Mouse (Mus musculus) limb, embryonic 15.5 days (tissue): ENCODE results near the gene 3110082J24Rik. TPM values are rescaled to one million over a fixed set of nuclear protein-coding genes. Genes with fewer than 3 reads are reported as not detected.
A peak's percentile ranks its signal among the peaks of the same experiment; 100 is the strongest.

Source experiments
- ATAC-seq: fragments of 200-750 bp; cut with Nextera tagmentation; 2 replicates; pipeline ENCODE4 v1.8.0; 2017; ENCODE audit warnings: low read depth, moderate TSS enrichment; ENCODE audit not compliant: insufficient number of reproducible peaks, low FRiP score, low TSS enrichment
- H3K27ac ChIP-seq: fragments of 300-500 bp; sonication (generic); 2 replicates; pipeline ENCODE4 v1.5.1; 2015; ENCODE audit warnings: moderate library complexity, mild to moderate bottlenecking, inconsistent platforms
- H3K27me3 ChIP-seq: fragments of 300-500 bp; sonication (generic); 2 replicates; pipeline ENCODE4 v1.6.1; 2015; ENCODE audit warnings: inconsistent platforms
- H3K36me3 ChIP-seq: fragments of 300-500 bp; sonication (generic); 2 replicates; pipeline ENCODE4 v1.6.1; 2015; ENCODE audit warnings: inconsistent platforms
- H3K4me1 ChIP-seq: fragments of 300-500 bp; sonication (generic); 2 replicates; pipeline ENCODE4 v1.6.1; 2015; ENCODE audit warnings: inconsistent platforms
- H3K4me2 ChIP-seq: fragments of 300-500 bp; sonication (generic); 2 replicates; pipeline ENCODE4 v1.6.1; 2015; ENCODE audit warnings: mild to moderate bottlenecking, inconsistent platforms
- H3K4me3 ChIP-seq: fragments of 300-500 bp; sonication (generic); 2 replicates; pipeline ENCODE4 v1.5.1; 2015; ENCODE audit warnings: mild to moderate bottlenecking, inconsistent platforms
- H3K9ac ChIP-seq: fragments of 300-500 bp; sonication (generic); 2 replicates; pipeline ENCODE4 v1.6.1; 2015; ENCODE audit warnings: inconsistent platforms
- H3K9me3 ChIP-seq: fragments of 300-500 bp; sonication (generic); 2 replicates; pipeline ENCODE4 v1.6.1; 2016; ENCODE audit warnings: inconsistent platforms
- WGBS: fragments of 180-500 bp; shearing (Covaris S2); methylation state at CpG from one replicate; pipeline ENCODE4 v1.1.7; 2015; 5-methylcytosine and 5-hydroxymethylcytosine counted together
- polyA plus RNA-seq: library from polyadenylated mRNA; unstranded; fragments of >200 nt; fragmentation: Nextera tagmentation; extraction: Ambion mirVana; gene quantifications from 2 replicates; pipeline ENCODE4 v1.2.1, GENCODE M21; 2015

The 3110082J24Rik gene
- polyA plus RNA-seq, 1 experiment from 2014 or later, result not detected

- no peaks in the 10 kb centered on the region for H3K9me3 ChIP-seq
- H3K4me2 ChIP-seq, result peak overlapping the region; percentile 91
- no peak overlapping the region for H3K27ac ChIP-seq
- peaks cover 75% of the 10 kb centered on the region for H3K27me3 ChIP-seq
- peak; percentile 70 for ATAC-seq
- peaks cover 28% of the 10 kb centered on the region for H3K4me1 ChIP-seq
- peak overlapping the region; percentile 56 for H3K9ac ChIP-seq
- peaks cover 26% of the 10 kb centered on the region for H3K36me3 ChIP-seq
- peak overlapping the region; percentile 58 for H3K4me3 ChIP-seq
- under 1% methylated on average over 103 of the region's 103 CpGs for WGBS
These were observed 8.2 kb upstream of the 3110082J24Rik start for GRCm38 (mm10) chr5:30113881-30114760.

- 85% methylated on average over 3 of the region's 3 CpGs for WGBS
- Histone ChIP-seq H3K27me3 (peaks cover 81% of the 10 kb centered on the region), H3K4me3 (no peak overlapping the region), H3K36me3 (peaks cover 11% of the 10 kb centered on the region; the same call in 1 of the 2 replicates), H3K9ac (no peak overlapping the region), H3K27ac (no peak overlapping the region), H3K9me3 (no peaks in the 10 kb centered on the region), H3K4me2 (no peak overlapping the region), H3K4me1 (peaks cover 28% of the 10 kb centered on the region)
- no peak for ATAC-seq
These were observed 6.7 kb upstream of the 3110082J24Rik start for GRCm38 (mm10) chr5:30112533-30113068.

GRCm38 (mm10) chr5:30111771-30112170 lies 5.9 kb upstream of the 3110082J24Rik start:
- peaks cover 4% of the 10 kb centered on the region; the same call in 1 of the 2 replicates for H3K36me3 ChIP-seq
- H3K4me1 ChIP-seq, result peaks cover 33% of the 10 kb centered on the region
- H3K4me3 ChIP-seq, result no peak overlapping the region
- no peak overlapping the region for H3K4me2 ChIP-seq
- H3K27ac ChIP-seq, result no peak overlapping the region
- no peak for ATAC-seq
- WGBS, result 66% methylated on average over 3 of the region's 3 CpGs
- H3K27me3 ChIP-seq, result peaks cover 88% of the 10 kb centered on the region
- H3K9me3 ChIP-seq, result no peaks in the 10 kb centered on the region
- no peak overlapping the region for H3K9ac ChIP-seq

GRCm38 (mm10) chr5:30111126-30111525 lies 5.2 kb upstream of the 3110082J24Rik start:
- H3K27ac ChIP-seq, result no peak overlapping the region
- no peaks in the 10 kb centered on the region for H3K36me3 ChIP-seq
- ATAC-seq, result no peak
- H3K4me1 ChIP-seq, result peaks cover 35% of the 10 kb centered on the region
- H3K4me2 ChIP-seq, result peak overlapping the region; percentile 34
- H3K9me3 ChIP-seq, result no peaks in the 10 kb centered on the region; the same call in 1 of the 2 replicates
- H3K27me3 ChIP-seq, result peaks cover 88% of the 10 kb centered on the region
- 0 out of 2 replicates have a peak overlapping the region, but pooled peaks have one; percentile 7 for H3K9ac ChIP-seq
- WGBS, result 3% methylated on average over 18 of the region's 18 CpGs
- peak overlapping the region; percentile 11; the same call in 1 of the 2 replicates for H3K4me3 ChIP-seq

- no peak for ATAC-seq
- no peaks in the 10 kb centered on the region for H3K36me3 ChIP-seq
- no peaks in the 10 kb centered on the region; the same call in 1 of the 2 replicates for H3K9me3 ChIP-seq
- H3K9ac ChIP-seq, result 0 out of 2 replicates have a peak overlapping the region, but pooled peaks have one; percentile 7
- H3K27me3 ChIP-seq, result peaks cover 88% of the 10 kb centered on the region
- H3K4me2 ChIP-seq, result peak overlapping the region; percentile 34
- WGBS, result 9% methylated on average over 22 of the region's 22 CpGs
- peaks cover 41% of the 10 kb centered on the region for H3K4me1 ChIP-seq
- H3K27ac ChIP-seq, result no peak overlapping the region
- peak overlapping the region; percentile 11; the same call in 1 of the 2 replicates for H3K4me3 ChIP-seq
These were observed 4.6 kb upstream of the 3110082J24Rik start for GRCm38 (mm10) chr5:30110371-30111060.

GRCm38 (mm10) chr5:30109899-30110298 lies 4.0 kb upstream of the 3110082J24Rik start:
- Histone ChIP-seq H3K4me2 (no peak overlapping the region), H3K4me3 (no peak overlapping the region), H3K27ac (no peak overlapping the region), H3K9ac (no peak overlapping the region), H3K36me3 (no peaks in the 10 kb centered on the region), H3K4me1 (peaks cover 45% of the 10 kb centered on the region), H3K9me3 (no peaks in the 10 kb centered on the region; the same call in 1 of the 2 replicates), H3K27me3 (peaks cover 88% of the 10 kb centered on the region)
- no peak for ATAC-seq
- 41% methylated on average over 2 of the region's 2 CpGs for WGBS

GRCm38 (mm10) chr5:30108233-30108632 lies 2.3 kb upstream of the 3110082J24Rik start:
- 71% methylated on average over 6 of the region's 6 CpGs for WGBS
- Histone ChIP-seq H3K4me3 (no peak overlapping the region), H3K27me3 (peaks cover 86% of the 10 kb centered on the region)

GRCm38 (mm10) chr5:30107611-30108041 lies 1.7 kb upstream of the 3110082J24Rik start:
- no peak for ATAC-seq
- H3K4me2 ChIP-seq, result no peak overlapping the region
- no peak overlapping the region for H3K4me3 ChIP-seq
- no peak overlapping the region for H3K9ac ChIP-seq
- H3K27ac ChIP-seq, result no peak overlapping the region
- no peaks in the 10 kb centered on the region for H3K36me3 ChIP-seq
- 13% methylated on average over 5 of the region's 5 CpGs for WGBS
- no peaks in the 10 kb centered on the region; the same call in 1 of the 2 replicates for H3K9me3 ChIP-seq
- H3K4me1 ChIP-seq, result peaks cover 37% of the 10 kb centered on the region
- H3K27me3 ChIP-seq, result peaks cover 86% of the 10 kb centered on the region

More at GRCm38 (mm10) chr5:30108233-30108632, 2.3 kb upstream of the 3110082J24Rik start:
- no peak overlapping the region for H3K9ac ChIP-seq
- peaks cover 37% of the 10 kb centered on the region for H3K4me1 ChIP-seq
- no peak overlapping the region for H3K27ac ChIP-seq
- H3K4me2 ChIP-seq, result no peak overlapping the region
- no peaks in the 10 kb centered on the region; the same call in 1 of the 2 replicates for H3K9me3 ChIP-seq
- no peak for ATAC-seq
- H3K36me3 ChIP-seq, result no peaks in the 10 kb centered on the region

GRCm38 (mm10) chr5:30107186-30107585 lies 1.3 kb upstream of the 3110082J24Rik start:
- peaks cover 85% of the 10 kb centered on the region for H3K27me3 ChIP-seq
- H3K9me3 ChIP-seq, result no peaks in the 10 kb centered on the region; the same call in 1 of the 2 replicates
- peaks cover 37% of the 10 kb centered on the region for H3K4me1 ChIP-seq
- no peaks in the 10 kb centered on the region for H3K36me3 ChIP-seq
- 11% methylated on average over 7 of the region's 7 CpGs for WGBS
- H3K4me3 ChIP-seq, result no peak overlapping the region
- ATAC-seq, result no peak
- H3K4me2 ChIP-seq, result no peak overlapping the region
- no peak overlapping the region for H3K27ac ChIP-seq
- H3K9ac ChIP-seq, result no peak overlapping the region

- H3K27me3 ChIP-seq, result peaks cover 81% of the 10 kb centered on the region
- ATAC-seq, result no peak
- H3K9ac ChIP-seq, result no peak overlapping the region
- H3K4me3 ChIP-seq, result no peak overlapping the region
- H3K4me1 ChIP-seq, result peaks cover 37% of the 10 kb centered on the region
- H3K4me2 ChIP-seq, result no peak overlapping the region
- no peaks in the 10 kb centered on the region; the same call in 1 of the 2 replicates for H3K9me3 ChIP-seq
- H3K36me3 ChIP-seq, result no peaks in the 10 kb centered on the region
- WGBS, result 29% methylated on average over 2 of the region's 2 CpGs
- no peak overlapping the region for H3K27ac ChIP-seq
These were observed 870 bp upstream of the 3110082J24Rik start for GRCm38 (mm10) chr5:30106756-30107155.

- WGBS, result under 1% methylated on average over 64 of the region's 65 CpGs
- Histone ChIP-seq H3K36me3 (no peaks in the 10 kb centered on the region), H3K9ac (0 out of 2 replicates have a peak within 1 kb of the TSS, but pooled peaks have one; percentile 39), H3K27me3 (peaks cover 64% of the 10 kb centered on the region), H3K9me3 (no peaks in the 10 kb centered on the region; the same call in 1 of the 2 replicates), H3K4me2 (peak within 1 kb of the TSS; percentile 88), H3K4me1 (peaks cover 24% of the 10 kb centered on the region), H3K27ac (no peak within 1 kb of the TSS), H3K4me3 (peak within 1 kb of the TSS; percentile 52)
- ATAC-seq, result no peak
These were observed 832 bp downstream of the 3110082J24Rik start, which contains the start of gene Garem2 for GRCm38 (mm10) chr5:30104841-30105667. Gene Garem2 (plus strand): TSS chr5:30105161.
